Mouse (Mus musculus) bone marrow, adult 2 months (tissue): ENCODE results near the gene 2810408A11Rik.

Experiments used
- CTCF ChIP-seq: fragments of 200-500 bp; IDR thresholded peaks from 2 replicates; pipeline ENCODE4 v1.5.1; 2011; ENCODE audit warnings: low read length, control low read depth; ENCODE audit not compliant: control insufficient read depth, insufficient read depth
- POLR2A ChIP-seq: fragments of 200-500 bp; IDR thresholded peaks from 2 replicates; pipeline ENCODE4 v1.6.1; 2011; ENCODE audit warnings: low read depth, mild to moderate bottlenecking, control low read depth, low read length, borderline replicate concordance; ENCODE audit not compliant: control insufficient read depth

DNA sequence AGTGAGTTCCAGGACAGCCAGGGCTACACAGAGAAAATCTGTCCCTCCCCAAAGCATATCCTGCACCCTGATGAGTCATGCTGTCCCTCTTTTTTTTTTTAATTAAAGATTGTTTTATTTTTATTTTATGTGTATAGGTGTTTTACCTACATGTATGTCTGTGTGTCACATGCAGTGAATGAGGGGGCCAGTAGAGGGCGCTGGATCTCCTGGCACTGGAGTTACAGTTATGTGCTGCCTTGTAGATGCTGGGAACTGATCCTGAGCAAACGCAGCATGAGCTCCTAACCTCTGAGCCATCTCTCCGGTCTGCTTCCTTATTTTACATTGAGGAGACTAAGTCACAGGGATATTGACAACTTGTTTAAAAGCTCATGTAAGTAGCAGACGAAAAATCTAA is 17.7 kb downstream of the 2810408A11Rik start:
- TF ChIP-seq POLR2A (no peak), CTCF (peak; percentile 65)
